Mouse (Mus musculus): Measurements from ENCODE around the gene Aqr. TPM values are rescaled to one million over a fixed set of nuclear protein-coding genes. Genes with fewer than 3 reads are reported as not detected.

Aqr gene
- polyA plus RNA-seq, 1 experiment from 2014 or later = 50.6 TPM

- Histone ChIP-seq H3K4me1 (peaks cover 8% of the 10 kb centered on the region), H3K9me3 (no peaks in the 10 kb centered on the region), H3K36me3 (peaks cover 16% of the 10 kb centered on the region), H3K4me3 (no peak overlapping the region), H3K9ac (no peak overlapping the region), H3K27ac (no peak overlapping the region), H3K27me3 (replicated peaks) (no peaks in the 10 kb centered on the region), H3K4me2 (replicated peaks) (no peak overlapping the region)
- no peak for ATAC-seq (ENCODE audit: low FRiP score, low read depth)
Observed at GRCm38 (mm10) chr2:114173248-114173647, 13.6 kb downstream of the Aqr start.

GRCm38 (mm10) chr2:114167837-114168236, 19.0 kb downstream of the Aqr start:
- H3K4me1 ChIP-seq = no peaks in the 10 kb centered on the region
- H3K4me3 ChIP-seq = no peak overlapping the region
- peaks cover 43% of the 10 kb centered on the region for H3K36me3 ChIP-seq
- no peak overlapping the region for H3K9ac ChIP-seq
- H3K27ac ChIP-seq = no peak overlapping the region
- ATAC-seq (ENCODE audit: low FRiP score, low read depth) = no peak
- H3K27me3 ChIP-seq (replicated peaks) = no peaks in the 10 kb centered on the region
- H3K4me2 ChIP-seq (replicated peaks) = no peak overlapping the region
- H3K9me3 ChIP-seq = no peaks in the 10 kb centered on the region

- H3K4me1 ChIP-seq = no peaks in the 10 kb centered on the region
- H3K27me3 ChIP-seq (replicated peaks) = no peaks in the 10 kb centered on the region
- WGBS = 91% methylated on average over 1 of the region's 1 CpGs
- no peaks in the 10 kb centered on the region for H3K9me3 ChIP-seq
- ATAC-seq (ENCODE audit: low FRiP score, low read depth) = no peak
- H3K27ac ChIP-seq = no peak overlapping the region
- H3K4me3 ChIP-seq = no peak overlapping the region
- no peak overlapping the region for H3K4me2 ChIP-seq (replicated peaks)
- H3K9ac ChIP-seq = no peak overlapping the region
- H3K36me3 ChIP-seq = peaks cover 54% of the 10 kb centered on the region
Observed at GRCm38 (mm10) chr2:114161978-114162377, 24.8 kb downstream of the Aqr start.

GRCm38 (mm10) chr2:114157345-114157744, 29.5 kb downstream of the Aqr start:
- 92% methylated on average over 4 of the region's 4 CpGs for WGBS

GRCm38 (mm10) chr2:114156639-114157038, 30.2 kb downstream of the Aqr start:
- WGBS = 89% methylated on average over 1 of the region's 1 CpGs
- no peak overlapping the region for H3K4me2 ChIP-seq (replicated peaks)
- no peak for ATAC-seq (ENCODE audit: low FRiP score, low read depth)
- no peak overlapping the region for H3K9ac ChIP-seq
- H3K27ac ChIP-seq = no peak overlapping the region
- no peaks in the 10 kb centered on the region for H3K4me1 ChIP-seq
- H3K9me3 ChIP-seq = no peaks in the 10 kb centered on the region
- no peaks in the 10 kb centered on the region for H3K27me3 ChIP-seq (replicated peaks)
- peaks cover 53% of the 10 kb centered on the region for H3K36me3 ChIP-seq
- H3K4me3 ChIP-seq = no peak overlapping the region

More at GRCm38 (mm10) chr2:114157345-114157744, 29.5 kb downstream of the Aqr start:
- Histone ChIP-seq H3K9me3 (no peaks in the 10 kb centered on the region), H3K4me3 (no peak overlapping the region), H3K4me2 (replicated peaks) (no peak overlapping the region), H3K36me3 (peaks cover 56% of the 10 kb centered on the region), H3K27me3 (replicated peaks) (no peaks in the 10 kb centered on the region), H3K27ac (no peak overlapping the region), H3K4me1 (no peaks in the 10 kb centered on the region), H3K9ac (no peak overlapping the region)
- ATAC-seq (ENCODE audit: low FRiP score, low read depth) = no peak

- H3K36me3 ChIP-seq = peaks cover 64% of the 10 kb centered on the region
- H3K4me2 ChIP-seq (replicated peaks) = no peak overlapping the region
- WGBS = 95% methylated on average over 6 of the region's 6 CpGs
Observed at GRCm38 (mm10) chr2:114153247-114153646, 33.6 kb downstream of the Aqr start.

GRCm38 (mm10) chr2:114146864-114147458, 39.9 kb downstream of the Aqr start:
- Histone ChIP-seq H3K9me3 (no peaks in the 10 kb centered on the region), H3K9ac (no peak overlapping the region), H3K27me3 (replicated peaks) (no peaks in the 10 kb centered on the region), H3K4me2 (replicated peaks) (no peak overlapping the region), H3K36me3 (peaks cover 64% of the 10 kb centered on the region), H3K4me3 (no peak overlapping the region), H3K4me1 (no peaks in the 10 kb centered on the region), H3K27ac (no peak overlapping the region)
- 93% methylated on average over 15 of the region's 15 CpGs for WGBS
- ATAC-seq (ENCODE audit: low FRiP score, low read depth) = no peak

More at GRCm38 (mm10) chr2:114153247-114153646, 33.6 kb downstream of the Aqr start:
- Histone ChIP-seq H3K27me3 (replicated peaks) (no peaks in the 10 kb centered on the region), H3K4me3 (no peak overlapping the region), H3K9ac (no peak overlapping the region), H3K4me1 (no peaks in the 10 kb centered on the region), H3K27ac (no peak overlapping the region), H3K9me3 (no peaks in the 10 kb centered on the region)
- ATAC-seq (ENCODE audit: low FRiP score, low read depth) = no peak

- 85% methylated on average over 6 of the region's 6 CpGs for WGBS
- peaks cover 70% of the 10 kb centered on the region for H3K36me3 ChIP-seq
Observed at GRCm38 (mm10) chr2:114145315-114145801, 41.5 kb downstream of the Aqr start.

GRCm38 (mm10) chr2:114144915-114145314, 41.9 kb downstream of the Aqr start:
- no peak overlapping the region for H3K9ac ChIP-seq
- H3K27ac ChIP-seq = no peak overlapping the region
- H3K36me3 ChIP-seq = peaks cover 69% of the 10 kb centered on the region
- no peak overlapping the region for H3K4me2 ChIP-seq (replicated peaks)
- no peaks in the 10 kb centered on the region for H3K9me3 ChIP-seq
- 90% methylated on average over 5 of the region's 5 CpGs for WGBS
- H3K4me1 ChIP-seq = no peaks in the 10 kb centered on the region
- no peak for ATAC-seq (ENCODE audit: low FRiP score, low read depth)
- H3K27me3 ChIP-seq (replicated peaks) = no peaks in the 10 kb centered on the region
- H3K4me3 ChIP-seq = no peak overlapping the region

More at GRCm38 (mm10) chr2:114145315-114145801, 41.5 kb downstream of the Aqr start:
- Histone ChIP-seq H3K9me3 (no peaks in the 10 kb centered on the region), H3K9ac (no peak overlapping the region), H3K27ac (no peak overlapping the region), H3K4me2 (replicated peaks) (no peak overlapping the region), H3K27me3 (replicated peaks) (no peaks in the 10 kb centered on the region), H3K4me3 (no peak overlapping the region), H3K4me1 (no peaks in the 10 kb centered on the region)
- no peak for ATAC-seq (ENCODE audit: low FRiP score, low read depth)

- no peak overlapping the region for H3K4me3 ChIP-seq
- no peak overlapping the region for H3K27ac ChIP-seq
- no peaks in the 10 kb centered on the region for H3K27me3 ChIP-seq (replicated peaks)
- H3K4me1 ChIP-seq = no peaks in the 10 kb centered on the region
- ATAC-seq (ENCODE audit: low FRiP score, low read depth) = no peak
- no peak overlapping the region for H3K4me2 ChIP-seq (replicated peaks)
- WGBS = 95% methylated on average over 6 of the region's 6 CpGs
- H3K9me3 ChIP-seq = no peaks in the 10 kb centered on the region
- H3K36me3 ChIP-seq = peaks cover 70% of the 10 kb centered on the region
- H3K9ac ChIP-seq = no peak overlapping the region
Observed at GRCm38 (mm10) chr2:114143842-114144241, 43.0 kb downstream of the Aqr start.

GRCm38 (mm10) chr2:114136755-114137154, 50.1 kb downstream of the Aqr start:
- Histone ChIP-seq H3K4me2 (replicated peaks) (no peak overlapping the region), H3K4me1 (no peaks in the 10 kb centered on the region), H3K27ac (no peak overlapping the region), H3K9me3 (no peaks in the 10 kb centered on the region), H3K27me3 (replicated peaks) (no peaks in the 10 kb centered on the region), H3K36me3 (peaks cover 70% of the 10 kb centered on the region), H3K4me3 (no peak overlapping the region), H3K9ac (no peak overlapping the region)
- ATAC-seq (ENCODE audit: low FRiP score, low read depth) = no peak
- WGBS = 95% methylated on average over 9 of the region's 9 CpGs

- no peaks in the 10 kb centered on the region for H3K9me3 ChIP-seq
- H3K4me2 ChIP-seq (replicated peaks) = no peak overlapping the region
- no peaks in the 10 kb centered on the region for H3K4me1 ChIP-seq
- H3K4me3 ChIP-seq = no peak overlapping the region
- H3K27ac ChIP-seq = no peak overlapping the region
- no peaks in the 10 kb centered on the region for H3K27me3 ChIP-seq (replicated peaks)
- no peak for ATAC-seq (ENCODE audit: low FRiP score, low read depth)
- 77% methylated on average over 2 of the region's 2 CpGs for WGBS
- peaks cover 66% of the 10 kb centered on the region for H3K36me3 ChIP-seq
- H3K9ac ChIP-seq = no peak overlapping the region
Observed at GRCm38 (mm10) chr2:114135777-114136176, 51.0 kb downstream of the Aqr start.

- Histone ChIP-seq H3K36me3 (peaks cover 68% of the 10 kb centered on the region), H3K27ac (no peak overlapping the region), H3K27me3 (replicated peaks) (no peaks in the 10 kb centered on the region), H3K4me1 (no peaks in the 10 kb centered on the region), H3K9me3 (no peaks in the 10 kb centered on the region), H3K9ac (no peak overlapping the region), H3K4me3 (no peak overlapping the region), H3K4me2 (replicated peaks) (no peak overlapping the region)
- no peak for ATAC-seq (ENCODE audit: low FRiP score, low read depth)
- WGBS = 95% methylated on average over 4 of the region's 4 CpGs
Observed at GRCm38 (mm10) chr2:114133355-114133754, 53.5 kb downstream of the Aqr start.
